Mouse (Mus musculus) forebrain, embryonic 16.5 days (tissue): Measurements from ENCODE around the gene Mllt1. TPM values are rescaled to one million over a fixed set of nuclear protein-coding genes. Genes with fewer than 3 reads are reported as not detected.

Experiments used
- ATAC-seq: fragments of 200-750 bp; cut with Nextera tagmentation; 2 replicates; pipeline ENCODE4 v1.8.0; 2017; ENCODE audit warnings: mild to moderate bottlenecking, moderate library complexity
- H3K27ac ChIP-seq: fragments of 300-500 bp; sonication (generic); 2 replicates; pipeline ENCODE4 v1.5.1; 2014; ENCODE audit warnings: low read length, control low read depth
- H3K27me3 ChIP-seq: fragments of 300-500 bp; sonication (generic); replicated peaks from 2 replicates; pipeline ENCODE4 v1.6.1; 2014; ENCODE audit warnings: low read length; ENCODE audit not compliant: control insufficient read depth, insufficient read depth
- H3K36me3 ChIP-seq: fragments of 300-500 bp; sonication (generic); 2 replicates; pipeline ENCODE4 v1.6.1; 2014; ENCODE audit not compliant: control insufficient read depth, insufficient read depth
- H3K4me1 ChIP-seq: fragments of 300-500 bp; sonication (generic); replicated peaks from 2 replicates; pipeline ENCODE4 v1.6.1; 2014; ENCODE audit warnings: low read length; ENCODE audit not compliant: control insufficient read depth, insufficient read depth
- H3K4me2 ChIP-seq: fragments of 300-500 bp; sonication (generic); 2 replicates; pipeline ENCODE4 v1.6.1; 2014; ENCODE audit warnings: mild to moderate bottlenecking, low read length, control low read depth
- H3K4me3 ChIP-seq: fragments of 300-500 bp; sonication (generic); replicated peaks from 2 replicates; pipeline ENCODE4 v1.5.1; 2014; ENCODE audit warnings: mild to moderate bottlenecking, low read length, control low read depth
- H3K9ac ChIP-seq: fragments of 300-500 bp; sonication (generic); replicated peaks from 2 replicates; pipeline ENCODE4 v1.6.1; 2014; ENCODE audit warnings: low read depth, low read length, control low read depth
- H3K9me3 ChIP-seq: fragments of 300-500 bp; sonication (generic); 2 replicates; pipeline ENCODE4 v1.6.1; 2016; ENCODE audit warnings: low read length; ENCODE audit not compliant: control insufficient read depth
- WGBS: fragments of 180-500 bp; shearing (Covaris S2); extraction: QIAGEN DNeasy Blood & Tissue Kit; methylation state at CpG from one replicate; pipeline ENCODE4 v1.1.7; 2014; 5-methylcytosine and 5-hydroxymethylcytosine counted together
- polyA plus RNA-seq: library from polyadenylated mRNA; unstranded; fragments of >200 nt; fragmentation: Nextera tagmentation; extraction: Ambion mirVana; gene quantifications from 2 replicates; pipeline ENCODE4 v1.2.1, GENCODE M21; 2015

Gene Mllt1
- 86.1 and 86.7 TPM in 2 replicates for polyA plus RNA-seq

DNA sequence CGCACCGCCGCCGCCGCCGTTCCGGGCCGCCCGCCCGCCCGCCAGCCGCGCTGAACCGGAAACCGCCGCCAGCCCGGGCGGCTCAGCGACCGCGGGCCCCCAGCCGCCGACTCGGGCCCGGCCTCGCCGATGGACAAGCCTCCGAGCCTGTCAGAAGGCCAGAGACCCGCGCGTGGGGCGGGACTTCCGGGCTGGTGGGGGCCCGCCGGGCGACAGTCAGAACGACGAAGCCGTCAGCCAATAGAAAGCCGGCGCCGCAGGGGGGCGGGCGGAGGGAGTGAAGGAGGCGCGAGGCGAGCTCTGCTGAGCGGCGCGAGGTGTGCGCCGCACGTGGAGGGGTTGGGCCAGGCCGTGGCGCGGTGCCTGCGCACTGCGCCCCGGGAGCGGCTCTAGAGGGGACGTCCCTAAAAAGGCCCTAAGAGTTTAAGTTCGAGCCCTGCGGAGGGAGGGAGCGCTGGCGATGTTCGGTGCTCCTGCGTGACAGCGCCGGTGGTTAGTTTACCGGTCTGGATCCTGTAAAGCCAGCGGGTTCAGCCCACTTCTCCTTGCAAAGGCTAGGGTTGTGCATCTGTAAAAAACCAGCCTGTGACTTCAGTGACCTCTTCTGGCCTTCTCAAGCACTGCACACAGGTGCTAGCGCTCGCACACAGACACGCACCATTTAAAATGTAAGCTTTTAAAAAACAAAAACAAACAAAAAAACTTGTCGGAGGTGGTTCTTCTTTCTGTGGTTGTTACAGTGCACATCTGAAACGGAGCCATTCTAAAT is at the start of gene Mllt1:
Gene Mllt1, minus strand, starts transcription at position 53 of the 769 bp plus-strand sequence.
- Histone ChIP-seq H3K9ac (peak within 1 kb of the TSS; percentile 77), H3K27me3 (0 out of 2 replicates have a peak, but pooled peaks cover 2% of the 10 kb centered on the region), H3K9me3 (no peaks in the 10 kb centered on the region), H3K4me1 (peaks cover 28% of the 10 kb centered on the region), H3K27ac (peak within 1 kb of the TSS; percentile 64; the same call in 1 of the 2 replicates), H3K4me2 (peak within 1 kb of the TSS; percentile 82), H3K36me3 (no peaks in the 10 kb centered on the region), H3K4me3 (peak within 1 kb of the TSS; percentile 82)
- 3% methylated on average over 75 of the region's 76 CpGs for WGBS
- peak; percentile 98 for ATAC-seq

DNA sequence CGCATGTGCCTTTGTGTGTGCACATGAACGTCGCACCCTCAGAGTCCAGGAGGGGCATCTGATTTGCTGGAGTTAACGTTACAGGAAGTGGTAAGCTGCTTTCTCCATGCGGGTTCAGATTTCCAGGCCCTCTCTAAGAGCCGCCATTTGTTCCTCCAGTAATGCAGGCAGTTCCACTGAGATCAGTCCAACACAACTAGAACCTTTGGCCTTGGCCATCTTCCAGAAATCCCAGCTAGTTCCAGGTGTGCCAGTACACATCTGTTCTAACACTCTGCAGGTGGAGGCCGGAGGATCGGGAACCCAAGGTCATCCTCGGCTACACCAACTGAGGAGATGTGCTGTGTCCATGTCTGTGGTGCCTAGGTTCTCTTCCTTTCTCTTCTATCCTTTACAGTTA is 49.7 kb upstream of the Mllt1 start:
- no peak for ATAC-seq
- Histone ChIP-seq H3K9me3 (no peaks in the 10 kb centered on the region), H3K27me3 (no peaks in the 10 kb centered on the region), H3K4me3 (no peak overlapping the region), H3K9ac (no peak overlapping the region), H3K36me3 (no peaks in the 10 kb centered on the region), H3K4me1 (peaks cover 3% of the 10 kb centered on the region; the same call in 1 of the 2 replicates), H3K4me2 (no peak overlapping the region), H3K27ac (no peak overlapping the region)
- WGBS, result 84% methylated on average over 9 of the region's 9 CpGs

DNA sequence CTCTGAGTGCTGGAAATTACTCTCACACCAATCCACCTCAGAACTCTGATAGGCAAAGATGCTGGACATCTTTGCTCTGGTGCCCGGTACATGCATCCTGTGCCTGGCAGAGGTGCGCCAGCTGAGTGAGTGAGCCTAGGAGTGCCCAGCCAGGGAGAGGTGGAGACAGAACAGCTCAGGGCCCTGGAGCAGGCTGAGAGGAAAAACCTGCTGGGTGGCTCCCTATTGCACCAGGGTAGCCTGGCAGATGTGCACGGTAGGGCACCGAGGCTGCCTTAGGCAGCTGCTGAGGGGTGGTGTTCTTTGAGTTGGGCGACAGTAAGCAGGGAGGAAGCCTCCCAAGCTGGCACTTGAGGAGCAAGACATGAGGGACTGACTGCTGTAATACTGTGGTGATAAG is 46.8 kb upstream of the Mllt1 start, which contains the start of gene Acer1:
Gene Acer1, minus strand, starts transcription at position 114 of the 400 bp plus-strand sequence.
- Histone ChIP-seq H3K4me3 (no peak within 1 kb of the TSS), H3K4me2 (no peak within 1 kb of the TSS), H3K9ac (no peak within 1 kb of the TSS), H3K4me1 (no peaks in the 10 kb centered on the region), H3K27me3 (no peaks in the 10 kb centered on the region), H3K27ac (no peak within 1 kb of the TSS), H3K36me3 (no peaks in the 10 kb centered on the region), H3K9me3 (no peaks in the 10 kb centered on the region)
- ATAC-seq, result no peak
- 78% methylated on average over 5 of the region's 5 CpGs for WGBS

DNA sequence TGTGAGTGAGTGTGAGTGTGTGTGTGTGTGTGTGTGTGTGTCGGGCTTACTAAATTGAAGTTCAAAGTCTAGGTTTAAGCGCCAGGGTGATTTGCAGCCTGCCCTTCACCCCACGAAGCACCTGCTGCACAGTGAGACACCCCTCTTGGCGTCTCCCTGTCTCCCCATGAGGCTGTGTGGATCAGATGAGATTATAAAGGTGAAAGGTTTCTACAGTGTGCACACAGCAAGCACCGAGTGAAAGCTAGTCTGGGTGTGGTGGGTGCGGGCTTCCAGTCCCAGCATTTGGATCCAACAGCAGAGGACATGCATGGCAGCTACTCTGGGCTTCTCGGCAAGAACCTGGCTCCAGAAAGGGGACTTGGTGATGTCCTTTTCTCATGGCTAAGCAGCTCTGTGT is 45.8 kb upstream of the Mllt1 start:
- Histone ChIP-seq H3K36me3 (no peaks in the 10 kb centered on the region), H3K9me3 (no peaks in the 10 kb centered on the region), H3K27ac (no peak overlapping the region), H3K27me3 (no peaks in the 10 kb centered on the region), H3K4me2 (no peak overlapping the region), H3K4me1 (no peaks in the 10 kb centered on the region), H3K4me3 (no peak overlapping the region), H3K9ac (no peak overlapping the region)
- ATAC-seq, result no peak
- WGBS, result 86% methylated on average over 7 of the region's 7 CpGs

DNA sequence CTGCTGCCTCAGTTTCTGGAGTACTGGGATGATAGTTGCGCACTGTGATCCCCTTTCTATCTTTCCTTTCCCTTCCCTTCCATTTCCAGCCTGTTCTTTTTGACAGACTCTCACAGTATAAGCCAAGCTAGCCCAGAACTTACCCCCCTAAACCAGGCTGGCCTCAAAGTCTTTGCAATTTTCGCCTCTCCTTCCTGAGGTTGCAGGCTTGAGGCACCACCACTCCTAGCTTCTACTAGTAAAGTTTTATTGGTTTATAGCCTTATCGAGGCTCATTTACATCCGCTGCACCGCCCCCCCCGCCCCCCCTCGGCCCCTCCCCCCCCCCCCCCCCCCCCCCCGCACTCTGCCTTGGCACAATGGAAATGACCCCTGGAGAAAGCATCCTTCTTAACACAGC is 44.3 kb upstream of the Mllt1 start:
- Histone ChIP-seq H3K27me3 (no peaks in the 10 kb centered on the region), H3K4me2 (no peak overlapping the region), H3K36me3 (no peaks in the 10 kb centered on the region), H3K9me3 (no peaks in the 10 kb centered on the region), H3K4me3 (no peak overlapping the region), H3K27ac (no peak overlapping the region), H3K4me1 (no peaks in the 10 kb centered on the region), H3K9ac (no peak overlapping the region)
- 48% methylated on average over 5 of the region's 8 CpGs for WGBS
- no peak for ATAC-seq

DNA sequence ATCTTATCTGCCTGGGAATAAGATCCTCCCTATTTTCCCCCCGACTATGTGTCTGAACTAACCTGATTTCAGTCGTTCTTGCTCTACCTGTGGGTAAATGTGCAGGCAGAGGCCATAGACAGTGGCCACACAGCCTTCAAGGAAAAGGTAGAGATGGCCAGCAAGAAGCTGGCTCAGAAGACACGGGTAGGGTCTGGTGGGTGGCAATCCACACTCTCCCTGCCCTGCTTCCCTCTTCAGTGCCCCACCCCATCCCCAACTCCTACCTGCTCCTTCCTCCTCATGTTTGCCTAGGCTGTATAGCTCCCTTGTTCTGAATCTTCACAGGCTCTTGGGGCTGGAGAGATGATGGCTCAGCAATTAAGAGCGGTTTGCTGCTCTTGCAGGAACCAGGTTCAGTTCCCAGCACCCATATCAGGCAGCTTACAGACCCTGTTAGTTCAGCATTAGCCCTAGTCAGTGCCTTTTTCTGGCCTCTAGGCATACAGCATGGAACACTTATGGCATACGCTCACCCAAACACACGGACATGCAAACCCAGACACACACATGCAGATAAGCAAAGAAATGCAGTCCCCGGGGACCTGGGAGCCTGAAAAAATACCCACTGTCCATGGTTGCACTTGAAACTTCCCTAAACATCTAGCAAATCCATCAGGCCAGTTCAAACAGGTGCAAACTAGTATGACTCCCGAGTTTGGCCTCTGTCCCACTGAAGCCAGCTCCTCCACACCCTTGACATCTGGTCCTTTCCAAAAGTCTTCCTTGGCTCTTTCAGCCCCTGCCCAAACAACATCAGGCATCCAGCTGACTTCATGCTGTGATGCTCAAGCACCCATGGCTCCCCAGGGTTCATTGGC is 41.5 kb upstream of the Mllt1 start:
- Histone ChIP-seq H3K27me3 (no peaks in the 10 kb centered on the region), H3K4me2 (no peak overlapping the region), H3K4me3 (no peak overlapping the region), H3K27ac (no peak overlapping the region), H3K9me3 (no peaks in the 10 kb centered on the region), H3K4me1 (no peaks in the 10 kb centered on the region), H3K36me3 (no peaks in the 10 kb centered on the region), H3K9ac (no peak overlapping the region)
- no peak for ATAC-seq
- WGBS, result 72% methylated on average over 8 of the region's 8 CpGs

DNA sequence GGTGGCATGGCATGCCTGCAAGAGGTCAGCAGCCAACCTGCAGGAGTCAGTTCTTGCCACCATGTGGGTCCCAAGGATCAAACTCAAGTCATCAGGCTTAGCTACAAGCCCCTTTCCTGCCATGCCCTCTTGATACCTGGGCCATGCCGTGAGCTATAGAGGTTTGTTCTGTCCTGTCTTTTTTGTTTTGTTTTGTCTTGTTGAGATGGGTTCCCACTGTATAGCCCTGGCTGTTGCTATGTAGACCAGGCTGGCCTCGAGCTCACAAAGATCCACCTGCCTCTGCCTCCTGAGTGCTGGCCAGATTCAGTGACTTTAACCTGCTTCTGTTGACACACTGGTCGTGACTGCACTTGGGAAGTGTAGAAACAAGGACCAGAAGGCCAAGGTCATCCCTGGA is 40.2 kb upstream of the Mllt1 start:
- no peak overlapping the region for H3K9ac ChIP-seq
- no peaks in the 10 kb centered on the region for H3K36me3 ChIP-seq
- H3K4me1 ChIP-seq, result no peaks in the 10 kb centered on the region
- H3K4me2 ChIP-seq, result no peak overlapping the region
- no peaks in the 10 kb centered on the region for H3K27me3 ChIP-seq
- no peak overlapping the region for H3K4me3 ChIP-seq
- ATAC-seq, result no peak
- H3K27ac ChIP-seq, result no peak overlapping the region
- WGBS, result 71% methylated on average over 3 of the region's 3 CpGs
- no peaks in the 10 kb centered on the region for H3K9me3 ChIP-seq

DNA sequence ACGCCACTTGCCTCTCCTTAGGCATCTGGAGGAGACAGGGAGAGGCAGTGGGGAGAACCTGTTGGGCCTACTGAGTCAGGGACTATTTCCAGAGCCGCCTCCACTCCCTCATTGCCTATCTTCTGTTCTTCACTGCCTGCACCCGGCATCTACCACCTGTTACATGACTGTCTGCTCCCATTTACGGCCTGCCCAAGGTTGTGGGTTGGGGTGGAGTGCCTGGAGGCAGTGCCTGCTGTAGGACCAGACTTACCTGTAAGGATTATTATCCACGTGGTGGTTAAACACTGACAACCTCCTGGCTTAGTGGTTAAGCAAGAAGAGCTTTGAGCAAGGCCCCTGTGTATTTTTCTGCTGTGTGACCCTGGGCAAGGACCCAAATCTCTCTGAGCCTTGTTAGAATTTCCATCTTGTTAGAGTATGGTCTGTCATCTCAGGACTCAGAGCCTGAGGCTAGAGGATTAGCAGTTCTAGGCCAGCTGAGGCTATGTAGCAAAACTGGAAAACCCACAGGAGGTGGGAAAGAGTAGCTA is 39.6 kb upstream of the Mllt1 start:
- no peak for ATAC-seq
- Histone ChIP-seq H3K9ac (no peak overlapping the region), H3K4me2 (no peak overlapping the region)

More for the DNA sequence above, 39.6 kb upstream of the Mllt1 start:
- Histone ChIP-seq H3K27ac (no peak overlapping the region), H3K36me3 (no peaks in the 10 kb centered on the region), H3K9me3 (no peaks in the 10 kb centered on the region), H3K27me3 (0 out of 2 replicates have a peak, but pooled peaks cover 2% of the 10 kb centered on the region), H3K4me1 (no peaks in the 10 kb centered on the region), H3K4me3 (no peak overlapping the region)
- 77% methylated on average over 5 of the region's 5 CpGs for WGBS
